ENCODE assay signal across 8 mouse cellular contexts in the genomic region with DNA sequence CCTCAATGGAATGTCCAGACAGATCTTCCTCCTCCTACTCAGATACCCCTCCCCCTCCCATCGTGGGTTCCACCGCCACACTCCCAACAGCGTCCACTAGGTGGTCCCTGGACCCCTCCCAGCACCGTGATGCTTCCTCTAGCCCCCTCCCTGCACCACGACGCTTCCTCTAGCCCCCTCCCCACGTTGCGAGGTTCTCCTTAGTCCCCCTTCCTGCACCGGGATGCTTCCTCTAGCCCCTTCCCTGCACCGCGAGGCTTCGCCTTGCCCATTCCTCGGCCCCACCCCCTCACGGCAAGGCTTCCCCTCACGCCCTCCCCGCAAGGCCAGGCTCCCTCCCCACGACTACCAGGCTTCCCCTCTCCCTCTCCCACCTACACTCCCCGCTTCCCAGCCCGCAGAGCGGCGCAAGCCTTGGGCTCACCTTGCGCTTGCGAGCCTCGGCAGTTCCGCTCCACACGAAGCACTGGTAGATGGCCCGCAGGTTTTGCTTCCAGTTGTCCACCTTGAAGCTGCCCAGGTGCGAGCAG. TPM values are rescaled to one million over a fixed set of nuclear protein-coding genes. Genes with fewer than 3 reads are reported as not detected.
DNase-seq lines count a peak whose midpoint lies in the region; ATAC-seq lines count a peak whose summit lies in the region.

No protein-coding gene starts in this region.

- peak; percentile 37 for ATAC-seq in embryonic facial prominence, embryonic 11.5 days (replicated peaks; ENCODE audit: insufficient number of reproducible peaks, low FRiP score, low TSS enrichment, low read depth)
- peak; percentile 41 for ATAC-seq in hindbrain, embryonic 12.5 days (ENCODE audit: low FRiP score)
- ATAC-seq in megakaryocyte progenitor cell, adult 5-6 weeks (replicated peaks; ENCODE audit: poor library complexity): peak; percentile 23

- H3K9ac ChIP-seq in embryonic facial prominence, embryonic 11.5 days (replicated peaks; ENCODE audit: low read length): peak overlapping the region; percentile 97
- H3K9ac ChIP-seq in hindbrain, embryonic 12.5 days: peak overlapping the region; percentile 99

- no peaks in the 10 kb centered on the region for H3K4me1 ChIP-seq in embryonic facial prominence, embryonic 11.5 days (ENCODE audit: control insufficient read depth, insufficient read depth, low read length)
- peaks cover 38% of the 10 kb centered on the region for H3K4me1 ChIP-seq in hindbrain, embryonic 12.5 days

- no peaks in the 10 kb centered on the region for H3K36me3 ChIP-seq in embryonic facial prominence, embryonic 11.5 days (replicated peaks; ENCODE audit: control insufficient read depth, insufficient read depth, low read depth, low read length)
- peaks cover 5% of the 10 kb centered on the region; the same call in 1 of the 2 replicates for H3K36me3 ChIP-seq in hindbrain, embryonic 12.5 days

- peak overlapping the region; percentile 89 for H3K27ac ChIP-seq in embryonic facial prominence, embryonic 11.5 days (replicated peaks; ENCODE audit: low read depth, low read length)
- peak overlapping the region; percentile 99 for H3K27ac ChIP-seq in hindbrain, embryonic 12.5 days

- H3K4me2 ChIP-seq in embryonic facial prominence, embryonic 11.5 days (ENCODE audit: low read depth, low read length): peak overlapping the region; percentile 38
- H3K4me2 ChIP-seq in hindbrain, embryonic 12.5 days (replicated peaks): peak overlapping the region; percentile 71

- peak; percentile 71 for DNase-seq in adrenal gland, postnatal 10 days
- no peak for DNase-seq in adrenal gland, adult (ENCODE audit: inconsistent age in 2 of 2, low spot score in 1 of 2)
- peak; percentile 56 for DNase-seq in WW6 (ENCODE audit: low read depth, low spot score)
- peak; percentile 89 for DNase-seq in embryonic facial prominence, embryonic 11.5 days (ENCODE audit: low spot score)
- DNase-seq in left cerebral cortex, postnatal 14 days (ENCODE audit: low spot score in 2 of 2): peak; percentile 39 to 72
- DNase-seq in spleen, postnatal 36 days (ENCODE audit: low spot score in 2 of 2): peak; percentile 48 to 55

- WGBS in embryonic facial prominence, embryonic 11.5 days: under 1% methylated on average over 28 of the region's 28 CpGs
- WGBS in hindbrain, embryonic 12.5 days: 1% methylated on average over 28 of the region's 28 CpGs

- no peaks in the 10 kb centered on the region for H3K27me3 ChIP-seq in embryonic facial prominence, embryonic 11.5 days (ENCODE audit: control insufficient read depth, insufficient read depth, low read length)
- no peaks in the 10 kb centered on the region for H3K27me3 ChIP-seq in hindbrain, embryonic 12.5 days

- intact Hi-C loops in left cerebral cortex, postnatal 14 days (cut with DNase I): no loop called here

- no peaks in the 10 kb centered on the region for H3K9me3 ChIP-seq in embryonic facial prominence, embryonic 11.5 days (replicated peaks; ENCODE audit: control insufficient read depth, low read length)
- H3K9me3 ChIP-seq in hindbrain, embryonic 12.5 days (replicated peaks): no peaks in the 10 kb centered on the region

- peak overlapping the region; percentile 98 for H3K4me3 ChIP-seq in embryonic facial prominence, embryonic 11.5 days (ENCODE audit: low read depth, low read length)
- peak overlapping the region; percentile 99 for H3K4me3 ChIP-seq in hindbrain, embryonic 12.5 days

RNA-seq across cellular contexts. Expression of a gene that starts 0.5 kb away (rescaled TPM):
- total RNA-seq in adrenal gland, postnatal 10 days (2021): 10 to 100 TPM; 60.6 to 70.6 TPM
- 222 and 229 TPM in 2 replicates for polyA plus RNA-seq in embryonic facial prominence, embryonic 11.5 days (2014; fragmentation: Nextera tagmentation; extraction: Ambion mirVana)
- 344 and 354 TPM in 2 replicates for polyA plus RNA-seq in hindbrain, embryonic 12.5 days (2016; fragmentation: Nextera tagmentation; extraction: Ambion mirVana)
- 100 to 1,000 TPM; 275 to 287 TPM for total RNA-seq in left cerebral cortex, postnatal 14 days (2021)
- total RNA-seq in megakaryocyte progenitor cell, adult 5-6 weeks (2015): 32.3 and 36.1 TPM in 2 replicates
- total RNA-seq in megakaryocyte progenitor cell, adult 5-6 weeks (2017): 54.1 and 79.4 TPM in 2 replicates

RNA-seq across cellular contexts. Expression of a gene that starts 33.0 kb away (rescaled TPM):
- under 1 TPM in 1 of 2 experiments, not detected in 1; 0.15 TPM for total RNA-seq in adrenal gland, postnatal 10 days (2021)
- not detected in 2 replicates for polyA plus RNA-seq in embryonic facial prominence, embryonic 11.5 days (2014; fragmentation: Nextera tagmentation; extraction: Ambion mirVana)
- polyA plus RNA-seq in hindbrain, embryonic 12.5 days (2016; fragmentation: Nextera tagmentation; extraction: Ambion mirVana): not detected in 2 replicates
- 1 to 10 TPM; 1.5 to 1.7 TPM for total RNA-seq in left cerebral cortex, postnatal 14 days (2021)
- total RNA-seq in megakaryocyte progenitor cell, adult 5-6 weeks (2015): 0.32 TPM in 1 of 2 replicates, not detected in the other
- 0.34 TPM in 1 of 2 replicates, not detected in the other for total RNA-seq in megakaryocyte progenitor cell, adult 5-6 weeks (2017)

RNA-seq across cellular contexts. Expression of a gene that starts 47.8 kb away (rescaled TPM):
- 1 to 10 TPM; 1.8 to 2.5 TPM for total RNA-seq in adrenal gland, postnatal 10 days (2021)
- 0.81 and 1.5 TPM in 2 replicates for polyA plus RNA-seq in embryonic facial prominence, embryonic 11.5 days (2014; fragmentation: Nextera tagmentation; extraction: Ambion mirVana)
- polyA plus RNA-seq in hindbrain, embryonic 12.5 days (2016; fragmentation: Nextera tagmentation; extraction: Ambion mirVana): 1.1 and 1.5 TPM in 2 replicates
- 1 to 10 TPM; 1.2 to 1.6 TPM for total RNA-seq in left cerebral cortex, postnatal 14 days (2021)
- 39.9 and 42.4 TPM in 2 replicates for total RNA-seq in megakaryocyte progenitor cell, adult 5-6 weeks (2015)
- 55.3 and 64.2 TPM in 2 replicates for total RNA-seq in megakaryocyte progenitor cell, adult 5-6 weeks (2017)

Comparison
In these comparisons a context has a peak if more than half of its experiments do, and no peak if none do; other contexts are left out.
1. DNase-seq: peak in adrenal gland, postnatal 10 days (single experiment), WW6 (single experiment), embryonic facial prominence, embryonic 11.5 days (single experiment), left cerebral cortex, postnatal 14 days (2 of 2) and spleen, postnatal 36 days (2 of 2); none in adrenal gland, adult (0 of 2).
2. RNA of a gene that starts 47.8 kb away (total RNA-seq): 39.9 to 64.2 TPM in megakaryocyte progenitor cell, adult 5-6 weeks; 1.8 to 2.5 TPM in adrenal gland, postnatal 10 days and 1.2 to 1.6 TPM in left cerebral cortex, postnatal 14 days; every median in the first group is over 10 times any median in the second.
3. Peak in every context shown above with its lines, with median percentiles within 50 percentile points of each other: ATAC-seq.